Mouse (Mus musculus) ES-Bruce4 (cell line): ENCODE results near the gene Sema3b.

Experiments
- CTCF ChIP-seq: IDR thresholded peaks from one replicate; pipeline ENCODE4 v1.8.1; 2011; ENCODE audit warnings: low read depth, low read length
- POLR2A ChIP-seq: IDR thresholded peaks from one replicate; pipeline ENCODE4 v1.8.1; 2011; ENCODE audit warnings: low read length; ENCODE audit not compliant: insufficient read depth

GRCm38 (mm10) chr9:107632478-107632877 is 23.4 kb upstream of the Sema3b start:
- no peak for TF ChIP-seq POLR2A
- TF ChIP-seq CTCF, result no peak
